Mouse (Mus musculus): Measurements from ENCODE around the gene Ticrr.

DNA sequence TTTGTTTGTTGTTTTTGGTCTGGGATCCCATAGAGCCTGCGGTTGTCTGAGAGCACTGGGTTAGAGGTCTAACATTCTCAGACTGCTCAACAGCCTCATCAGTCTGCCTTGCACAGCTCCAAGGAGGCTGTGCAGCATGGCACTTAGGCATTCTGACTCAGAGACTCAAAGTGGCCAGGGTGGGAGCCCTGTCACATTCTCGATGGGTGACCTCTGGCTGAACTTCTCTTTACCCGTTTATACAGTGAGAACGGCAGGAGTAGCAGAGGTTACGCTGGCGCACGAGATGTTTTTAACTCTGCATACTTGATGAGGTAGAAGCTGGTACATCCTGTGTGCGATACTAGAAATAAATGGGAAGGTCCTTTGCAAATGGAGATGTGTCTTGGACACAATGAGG lies 36.9 kb upstream of the Ticrr start:
- TF ChIP-seq USF1 (IDR thresholded peaks at IDR 0.05; ENCODE audit: low read depth) (no peak), MAX (IDR thresholded peaks at IDR 0.05) (no peak)

All from C2C12 (cell line).